Mouse (Mus musculus) hindbrain, postnatal 0 days (tissue): ENCODE results near the gene Ergic1. TPM values are rescaled to one million over a fixed set of nuclear protein-coding genes. Genes with fewer than 3 reads are reported as not detected.

Experiments
- ATAC-seq: fragments of 200-750 bp; cut with Nextera tagmentation; 2 replicates; pipeline ENCODE4 v1.8.0; 2017; ENCODE audit warnings: mild to moderate bottlenecking, moderate TSS enrichment, moderate library complexity
- DNase-seq: peaks from one replicate; pipeline ENCODE4 v3.0.0-alpha.2; 2015; ENCODE audit warnings: low spot score
- H3K27ac ChIP-seq: fragments of 300-500 bp; sonication (generic); 2 replicates; pipeline ENCODE4 v1.5.1; 2014; ENCODE audit warnings: mild to moderate bottlenecking
- H3K27me3 ChIP-seq: fragments of 300-500 bp; sonication (generic); 2 replicates; pipeline ENCODE4 v1.6.1; 2014; ENCODE audit warnings: low read length, mixed read lengths; ENCODE audit not compliant: insufficient read depth
- H3K36me3 ChIP-seq: fragments of 300-500 bp; sonication (generic); 2 replicates; pipeline ENCODE4 v1.6.1; 2014; ENCODE audit warnings: low read length, mixed read lengths; ENCODE audit not compliant: insufficient read depth
- H3K4me1 ChIP-seq: fragments of 300-500 bp; sonication (generic); 2 replicates; pipeline ENCODE4 v1.6.1; 2014; ENCODE audit warnings: antibody characterized with exemption, low read length, mixed read lengths; ENCODE audit not compliant: insufficient read depth
- H3K4me2 ChIP-seq: fragments of 300-500 bp; sonication (generic); 2 replicates; pipeline ENCODE4 v1.6.1; 2014; ENCODE audit warnings: low read depth, mild to moderate bottlenecking, low read length, moderate library complexity, mixed read lengths
- H3K4me3 ChIP-seq: fragments of 300-500 bp; sonication (generic); 2 replicates; pipeline ENCODE4 v1.5.1; 2014; ENCODE audit warnings: low read length
- H3K9ac ChIP-seq: fragments of 300-500 bp; sonication (generic); replicated peaks from 2 replicates; pipeline ENCODE4 v1.6.1; 2014; ENCODE audit warnings: mild to moderate bottlenecking, low read length, moderate library complexity, mixed read lengths
- H3K9me3 ChIP-seq: fragments of 300-500 bp; sonication (generic); 2 replicates; pipeline ENCODE4 v1.6.1; 2016; ENCODE audit warnings: low read length, mixed read lengths
- CTCF ChIP-seq: IDR thresholded peaks from 2 replicates; pipeline ENCODE4 v1.5.1; 2016; ENCODE audit warnings: antibody characterized with exemption, control low read depth, low read depth
- WGBS: fragments of 180-500 bp; shearing (Covaris S2); extraction: QIAGEN DNeasy Blood & Tissue Kit; methylation state at CpG from one replicate; pipeline ENCODE4 v1.1.7; 2014; 5-methylcytosine and 5-hydroxymethylcytosine counted together
- polyA plus RNA-seq: library from polyadenylated mRNA; unstranded; fragments of >200 nt; fragmentation: Nextera tagmentation; extraction: Ambion mirVana; gene quantifications from 2 replicates; pipeline ENCODE4 v1.2.1, GENCODE M21; 2015
- total RNA-seq: library from RNA; depleted of rRNA; stranded (reverse); fragments of >200 nt; gene quantifications from 2 replicates; pipeline ENCODE4 v1.2.3, GENCODE M21; 2014

Gene Ergic1
- total and polyA plus RNA-seq, 2 experiments from 2014 or later: 93.5 to 250 TPM

GRCm38 (mm10) chr17:26645411-26645854 lies 84.1 kb downstream of the Ergic1 start:
- H3K9ac ChIP-seq: no peak overlapping the region
- WGBS: 91% methylated on average over 8 of the region's 8 CpGs
- H3K4me1 ChIP-seq: no peaks in the 10 kb centered on the region
- H3K27ac ChIP-seq: no peak overlapping the region
- peaks cover 57% of the 10 kb centered on the region for H3K36me3 ChIP-seq
- no peak overlapping the region for H3K4me2 ChIP-seq
- TF ChIP-seq CTCF: no peak
- no peaks in the 10 kb centered on the region for H3K9me3 ChIP-seq
- H3K27me3 ChIP-seq: no peaks in the 10 kb centered on the region
- no peak overlapping the region for H3K4me3 ChIP-seq
- no peak for ATAC-seq
- no peak for DNase-seq

- Histone ChIP-seq H3K9ac (no peak overlapping the region), H3K4me2 (no peak overlapping the region), H3K4me1 (no peaks in the 10 kb centered on the region), H3K9me3 (no peaks in the 10 kb centered on the region), H3K4me3 (no peak overlapping the region), H3K36me3 (peaks cover 40% of the 10 kb centered on the region), H3K27ac (no peak overlapping the region), H3K27me3 (no peaks in the 10 kb centered on the region)
- TF ChIP-seq CTCF: no peak
- 77% methylated on average over 13 of the region's 13 CpGs for WGBS
- no peak for DNase-seq
- ATAC-seq: no peak
Measured at GRCm38 (mm10) chr17:26647283-26647682, 86.0 kb downstream of the Ergic1 start.

- H3K9me3 ChIP-seq: no peaks in the 10 kb centered on the region
- DNase-seq: no peak
- H3K4me2 ChIP-seq: no peak overlapping the region
- no peak for ATAC-seq
- H3K9ac ChIP-seq: no peak overlapping the region
- peaks cover 31% of the 10 kb centered on the region for H3K36me3 ChIP-seq
- H3K4me3 ChIP-seq: no peak overlapping the region
- no peaks in the 10 kb centered on the region for H3K4me1 ChIP-seq
- peak; percentile 41 for TF ChIP-seq CTCF
- no peak overlapping the region for H3K27ac ChIP-seq
- 92% methylated on average over 4 of the region's 4 CpGs for WGBS
- H3K27me3 ChIP-seq: no peaks in the 10 kb centered on the region
Measured at GRCm38 (mm10) chr17:26649565-26649964, 88.3 kb downstream of the Ergic1 start.

- Histone ChIP-seq H3K4me3 (no peak overlapping the region), H3K4me2 (no peak overlapping the region), H3K27ac (peak overlapping the region; percentile 56; the same call in 1 of the 2 replicates), H3K9me3 (no peaks in the 10 kb centered on the region), H3K36me3 (peaks cover 38% of the 10 kb centered on the region), H3K4me1 (no peaks in the 10 kb centered on the region), H3K9ac (0 out of 2 replicates have a peak overlapping the region, but pooled peaks have one; percentile 30), H3K27me3 (no peaks in the 10 kb centered on the region)
- DNase-seq: peak; percentile 36
- 68% methylated on average over 14 of the region's 14 CpGs for WGBS
- peak; percentile 55; the same call in 1 of the 2 replicates for ATAC-seq
- TF ChIP-seq CTCF: peak; percentile 53
Measured at GRCm38 (mm10) chr17:26650451-26651363, 89.4 kb downstream of the Ergic1 start.

GRCm38 (mm10) chr17:26658854-26659572 lies 97.7 kb downstream of the Ergic1 start:
- 25% methylated on average over 21 of the region's 21 CpGs for WGBS
- DNase-seq (no peak), ATAC-seq (no peak)

GRCm38 (mm10) chr17:26659573-26659915 lies 98.3 kb downstream of the Ergic1 start:
- H3K9ac ChIP-seq: no peak overlapping the region
- DNase-seq: no peak
- H3K4me3 ChIP-seq: no peak overlapping the region
- ATAC-seq: no peak
- peaks cover 9% of the 10 kb centered on the region; the same call in 1 of the 2 replicates for H3K4me1 ChIP-seq
- H3K36me3 ChIP-seq: peaks cover 16% of the 10 kb centered on the region
- H3K9me3 ChIP-seq: no peaks in the 10 kb centered on the region
- H3K27me3 ChIP-seq: no peaks in the 10 kb centered on the region
- no peak overlapping the region for H3K27ac ChIP-seq
- no peak overlapping the region for H3K4me2 ChIP-seq
- TF ChIP-seq CTCF: no peak
- WGBS: 32% methylated on average over 3 of the region's 3 CpGs

More at GRCm38 (mm10) chr17:26658854-26659572, 97.7 kb downstream of the Ergic1 start:
- no peaks in the 10 kb centered on the region for H3K27me3 ChIP-seq
- no peak overlapping the region for H3K4me2 ChIP-seq
- H3K9me3 ChIP-seq: no peaks in the 10 kb centered on the region
- no peak overlapping the region for H3K4me3 ChIP-seq
- peaks cover 16% of the 10 kb centered on the region for H3K36me3 ChIP-seq
- H3K4me1 ChIP-seq: peaks cover 9% of the 10 kb centered on the region; the same call in 1 of the 2 replicates
- no peak overlapping the region for H3K9ac ChIP-seq
- no peak for TF ChIP-seq CTCF
- H3K27ac ChIP-seq: no peak overlapping the region
